Mouse (Mus musculus): Measurements from ENCODE around the gene Hfe2.
A peak's percentile ranks its signal among the peaks of the same experiment; 100 is the strongest.

- TF ChIP-seq CTCF (IDR thresholded peaks at IDR 0.05) (peak; percentile 51), POLR2A (IDR thresholded peaks at IDR 0.05; ENCODE audit: insufficient read depth, low read depth, low read length) (no peak; the same call in 1 of the 2 replicates), EP300 (IDR thresholded peaks at IDR 0.05; ENCODE audit: insufficient read depth, low read depth, low read length) (no peak)
Measured at GRCm38 (mm10) chr3:96487596-96488289, 37.2 kb upstream of the Hfe2 start.
